Mouse (Mus musculus) kidney, adult 2 months (tissue): ENCODE data around the gene Tbx2. TPM values are rescaled to one million over a fixed set of nuclear protein-coding genes. Genes with fewer than 3 reads are reported as not detected.

Experiments used
- DNase-seq: peaks from one replicate; pipeline ENCODE4 v3.0.0; 2021
- H3K27ac ChIP-seq: fragments of 200-500 bp; 2 replicates; pipeline ENCODE4 v1.5.1; 2012; ENCODE audit warnings: low read depth, low read length, control low read depth, inconsistent platforms; ENCODE audit not compliant: insufficient read depth
- H3K27me3 ChIP-seq: fragments of 200-500 bp; replicated peaks from 2 replicates; pipeline ENCODE4 v1.6.1; 2012; ENCODE audit warnings: mild to moderate bottlenecking, moderate library complexity, low read length, inconsistent platforms; ENCODE audit not compliant: control insufficient read depth, insufficient read depth
- H3K36me3 ChIP-seq: fragments of 200-500 bp; 2 replicates; pipeline ENCODE4 v1.6.1; 2012; ENCODE audit warnings: mild to moderate bottlenecking, moderate library complexity, low read length, inconsistent platforms; ENCODE audit not compliant: control insufficient read depth, insufficient read depth
- H3K4me1 ChIP-seq: fragments of 200-500 bp; 2 replicates; pipeline ENCODE4 v1.6.1; 2011; ENCODE audit warnings: low read length; ENCODE audit not compliant: control insufficient read depth, insufficient read depth
- H3K4me3 ChIP-seq: fragments of 200-500 bp; 2 replicates; pipeline ENCODE4 v1.5.1; 2011; ENCODE audit warnings: mild to moderate bottlenecking, low read depth, low read length, control low read depth; ENCODE audit not compliant: insufficient read depth
- CTCF ChIP-seq: fragments of 200-500 bp; conservative IDR thresholded peaks from 2 replicates; pipeline ENCODE4 v1.5.1; 2011; ENCODE audit warnings: low read depth, mild to moderate bottlenecking, control low read depth, low read length, moderate library complexity, mixed read lengths; ENCODE audit not compliant: insufficient read depth, insufficient read length
- POLR2A ChIP-seq: fragments of 200-500 bp; IDR thresholded peaks from one replicate; pipeline ENCODE4 v1.6.1; 2011; ENCODE audit warnings: low read depth, low read length, control low read depth
- WGBS: fragments of 180-500 bp; shearing (Covaris S2); methylation state at CpG from one replicate; pipeline ENCODE4 v1.1.7; 2018; 5-methylcytosine and 5-hydroxymethylcytosine counted together
- polyA plus RNA-seq: library from polyadenylated mRNA; depleted of rRNA; stranded (reverse); fragments of >200 nt; gene quantifications from 2 replicates; pipeline ENCODE4 v1.2.3, GENCODE M21; 2012

Tbx2 gene
- polyA plus RNA-seq, 1 experiment = 58.5 TPM

DNA sequence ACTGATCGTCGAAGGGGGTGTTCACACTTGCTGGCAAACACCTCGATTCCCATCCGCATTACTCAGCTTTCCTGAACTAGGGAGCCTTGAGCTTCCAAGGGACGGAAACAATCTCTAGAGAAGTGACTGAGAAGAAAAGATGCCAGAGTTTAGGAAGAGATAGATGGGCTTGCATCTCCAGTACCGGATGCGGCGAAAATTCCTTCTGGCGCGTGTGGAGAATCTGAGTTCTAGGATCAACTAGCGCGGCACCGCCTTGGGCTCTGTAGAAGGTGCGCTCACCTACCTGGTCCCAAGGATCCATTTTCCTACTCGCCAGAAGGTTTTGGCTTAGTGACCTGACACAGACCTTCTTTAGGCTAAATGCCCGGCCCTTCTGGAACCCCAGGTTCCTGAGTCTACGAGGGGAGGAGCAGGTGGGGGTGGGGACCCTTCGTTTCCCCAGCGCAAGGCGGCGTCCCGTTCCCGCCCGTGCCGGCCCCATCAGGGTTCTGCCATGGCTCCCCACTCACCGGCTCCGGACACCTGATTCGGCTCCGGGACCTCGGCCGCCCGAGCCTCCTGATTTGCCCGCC is 608 bp upstream of the Tbx2 start:
- TF ChIP-seq CTCF (no peak), POLR2A (no peak)
- DNase-seq = peak; percentile 54
- Histone ChIP-seq H3K4me1 (peaks cover 6% of the 10 kb centered on the region; the same call in 1 of the 2 replicates), H3K36me3 (no peaks in the 10 kb centered on the region; the same call in 1 of the 2 replicates), H3K27me3 (no peaks in the 10 kb centered on the region), H3K4me3 (peak overlapping the region; percentile 81), H3K27ac (peak overlapping the region; percentile 90)
- 3% methylated on average over 33 of the region's 33 CpGs for WGBS

DNA sequence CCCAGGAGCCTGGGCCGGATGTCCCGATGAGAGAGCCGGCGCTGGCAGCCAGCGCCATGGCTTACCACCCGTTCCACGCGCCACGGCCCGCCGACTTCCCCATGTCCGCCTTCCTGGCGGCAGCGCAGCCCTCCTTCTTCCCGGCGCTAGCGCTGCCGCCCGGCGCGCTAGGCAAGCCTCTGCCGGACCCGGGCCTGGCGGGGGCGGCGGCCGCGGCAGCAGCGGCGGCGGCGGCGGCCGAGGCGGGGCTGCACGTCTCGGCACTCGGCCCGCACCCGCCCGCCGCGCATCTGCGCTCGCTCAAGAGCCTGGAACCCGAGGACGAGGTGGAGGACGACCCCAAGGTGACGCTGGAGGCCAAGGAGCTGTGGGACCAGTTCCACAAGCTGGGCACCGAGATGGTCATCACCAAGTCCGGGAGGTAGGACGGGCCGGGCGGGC is 750 bp downstream of the Tbx2 start:
- under 1% methylated on average over 53 of the region's 54 CpGs for WGBS
- TF ChIP-seq CTCF (no peak), POLR2A (no peak)
- Histone ChIP-seq H3K36me3 (peaks cover 2% of the 10 kb centered on the region; the same call in 1 of the 2 replicates), H3K4me1 (no peaks in the 10 kb centered on the region), H3K4me3 (peak overlapping the region; percentile 81), H3K27ac (peak overlapping the region; percentile 66), H3K27me3 (no peaks in the 10 kb centered on the region)
- peak; percentile 37 for DNase-seq

DNA sequence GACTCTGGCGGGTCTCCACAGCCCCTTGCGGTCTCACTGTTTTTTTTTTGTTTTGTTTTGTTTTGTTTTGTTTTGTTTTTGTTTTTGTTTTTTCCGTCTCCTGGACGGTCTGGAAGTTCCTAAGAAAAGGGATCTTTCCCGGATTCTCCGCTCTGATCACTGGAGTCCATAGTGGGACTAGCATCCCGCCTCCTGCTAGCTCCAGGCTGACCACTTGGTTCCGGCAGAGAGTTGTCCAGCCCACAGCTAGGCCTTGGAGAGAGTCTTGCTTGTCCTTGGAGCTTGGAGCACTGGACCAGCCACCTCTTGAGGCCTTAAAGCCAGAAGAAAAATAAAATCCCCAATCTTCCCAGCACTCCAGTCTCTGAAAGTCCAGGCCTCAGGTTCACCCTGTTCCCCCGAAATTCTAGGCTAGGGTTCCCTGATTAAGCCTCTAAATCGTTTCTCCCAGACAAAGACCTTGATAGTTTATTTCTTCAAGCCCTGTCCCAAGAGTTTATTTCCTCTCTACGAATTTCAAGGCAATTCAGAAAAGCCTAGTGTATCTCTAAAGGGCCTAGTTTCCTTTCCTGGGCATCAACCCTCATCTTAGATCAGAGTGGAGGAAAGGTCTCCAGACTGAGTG is 1.5 kb downstream of the Tbx2 start:
- H3K27ac ChIP-seq = peak overlapping the region; percentile 22

DNA sequence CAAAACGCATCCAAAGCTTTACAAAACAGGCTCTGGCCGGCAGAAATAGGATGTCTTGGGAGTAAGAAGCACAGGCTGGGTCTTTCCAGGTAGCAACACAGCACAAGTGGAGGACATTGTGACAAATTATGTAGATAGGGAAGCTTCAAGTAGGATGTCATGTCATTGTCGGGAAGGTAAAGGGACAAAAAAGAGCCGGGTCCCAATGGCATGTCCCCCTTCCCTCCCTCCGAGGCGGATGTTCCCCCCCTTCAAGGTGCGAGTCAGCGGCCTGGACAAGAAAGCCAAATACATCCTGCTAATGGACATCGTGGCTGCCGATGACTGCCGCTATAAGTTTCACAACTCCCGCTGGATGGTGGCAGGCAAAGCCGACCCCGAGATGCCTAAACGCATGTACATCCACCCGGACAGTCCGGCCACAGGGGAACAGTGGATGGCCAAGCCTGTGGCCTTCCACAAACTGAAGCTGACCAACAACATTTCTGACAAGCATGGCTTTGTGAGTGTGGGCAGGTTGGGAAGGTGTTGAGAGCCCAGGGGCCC is 2.1 kb downstream of the Tbx2 start:
- no peaks in the 10 kb centered on the region for H3K4me1 ChIP-seq
- TF ChIP-seq CTCF (no peak), POLR2A (no peak)
- peak; percentile 34 for DNase-seq
- 37% methylated on average over 17 of the region's 17 CpGs for WGBS
- peak overlapping the region; percentile 22 for H3K27ac ChIP-seq
- peak overlapping the region; percentile 81 for H3K4me3 ChIP-seq
- no peaks in the 10 kb centered on the region for H3K27me3 ChIP-seq
- peaks cover 2% of the 10 kb centered on the region; the same call in 1 of the 2 replicates for H3K36me3 ChIP-seq

More for the DNA sequence above, 1.5 kb downstream of the Tbx2 start:
- Histone ChIP-seq H3K4me3 (peak overlapping the region; percentile 81), H3K4me1 (no peaks in the 10 kb centered on the region), H3K36me3 (peaks cover 2% of the 10 kb centered on the region; the same call in 1 of the 2 replicates), H3K27me3 (no peaks in the 10 kb centered on the region)
- peak; percentile 47 for DNase-seq
- no peak for TF ChIP-seq POLR2A
- no peak for TF ChIP-seq CTCF
- WGBS = 22% methylated on average over 11 of the region's 11 CpGs

DNA sequence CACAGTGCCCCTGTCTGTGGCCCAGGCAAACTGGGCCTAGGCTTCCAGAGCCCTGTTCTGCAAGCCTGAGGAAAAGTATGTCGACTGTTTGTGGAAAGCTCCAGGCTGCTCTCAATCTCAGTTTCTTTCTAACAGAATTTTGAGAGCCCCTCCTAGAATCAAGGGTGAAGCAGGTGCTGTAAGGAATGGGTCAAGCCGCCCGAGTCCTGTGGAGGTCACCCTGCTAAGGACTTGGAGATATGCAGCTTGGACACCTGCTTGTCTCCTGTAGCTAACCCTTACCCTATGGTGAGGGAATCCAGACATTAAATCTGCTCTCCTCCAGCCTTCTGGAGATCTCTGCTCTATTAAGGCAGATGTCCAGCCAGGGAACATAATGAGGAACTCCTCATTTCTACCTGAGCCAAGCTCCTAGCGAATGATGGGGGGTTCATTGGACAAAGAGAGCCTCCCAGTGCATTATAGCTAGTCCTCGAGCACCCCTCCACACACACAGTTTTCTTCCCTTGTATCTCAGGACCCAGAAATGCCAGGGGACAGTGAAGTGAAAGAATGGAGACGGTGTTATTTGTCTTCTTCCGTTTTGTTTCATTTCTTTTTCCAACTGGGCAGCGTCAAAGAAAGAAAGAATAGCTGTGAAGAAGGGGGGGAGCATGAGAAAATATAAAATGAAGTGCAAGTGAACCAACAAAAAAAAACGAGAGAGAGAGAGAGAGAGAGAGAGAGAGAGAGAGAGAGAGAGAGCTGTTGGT is 2.8 kb downstream of the Tbx2 start:
- H3K4me3 ChIP-seq = peak overlapping the region; percentile 81
- WGBS = 33% methylated on average over 9 of the region's 9 CpGs
- H3K4me1 ChIP-seq = no peaks in the 10 kb centered on the region
- TF ChIP-seq CTCF = no peak
- TF ChIP-seq POLR2A = no peak
- H3K27ac ChIP-seq = peak overlapping the region; percentile 22
- peaks cover 2% of the 10 kb centered on the region; the same call in 1 of the 2 replicates for H3K36me3 ChIP-seq
- H3K27me3 ChIP-seq = no peaks in the 10 kb centered on the region
- DNase-seq = no peak

DNA sequence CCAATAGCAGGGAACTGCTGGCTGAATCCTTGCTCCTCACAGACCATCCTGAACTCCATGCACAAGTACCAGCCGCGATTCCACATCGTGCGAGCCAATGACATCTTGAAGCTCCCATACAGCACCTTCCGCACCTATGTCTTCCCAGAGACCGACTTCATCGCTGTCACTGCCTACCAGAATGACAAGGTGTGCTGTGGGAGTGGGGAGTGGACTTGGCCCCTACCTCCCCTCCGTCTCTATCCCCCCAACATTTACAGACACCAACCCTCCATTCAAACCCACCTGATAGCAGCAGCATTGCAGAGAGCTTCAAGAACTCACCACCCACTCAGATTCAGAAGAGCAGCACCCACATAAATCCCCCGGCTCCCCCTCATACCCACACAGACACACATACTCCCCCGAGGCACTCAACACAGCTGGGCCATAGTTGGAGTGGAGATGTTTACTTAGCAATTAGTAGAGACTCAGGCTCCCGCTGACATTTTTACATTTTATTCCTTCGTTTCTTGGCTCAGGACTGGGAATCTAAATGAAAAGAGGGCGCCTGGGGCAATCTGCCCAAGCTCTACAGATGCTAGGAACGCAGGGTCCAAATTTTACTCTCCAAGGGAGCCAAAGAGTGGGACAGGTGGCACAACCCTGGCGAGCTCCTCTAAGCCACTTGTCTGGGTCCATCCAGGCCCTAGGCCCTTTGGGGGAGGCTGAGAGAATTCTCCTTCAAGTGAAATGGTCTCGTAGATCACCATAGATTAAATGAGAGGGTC is 3.6 kb downstream of the Tbx2 start:
- Histone ChIP-seq H3K4me1 (no peaks in the 10 kb centered on the region), H3K27ac (peak overlapping the region; percentile 88), H3K4me3 (peak overlapping the region; percentile 49), H3K27me3 (no peaks in the 10 kb centered on the region), H3K36me3 (peaks cover 4% of the 10 kb centered on the region; the same call in 1 of the 2 replicates)
- peak; percentile 43 for DNase-seq
- 31% methylated on average over 16 of the region's 16 CpGs for WGBS
- TF ChIP-seq CTCF (no peak), POLR2A (no peak)
